ENCODE assay signal across 24 mouse cellular contexts in the genomic region with DNA sequence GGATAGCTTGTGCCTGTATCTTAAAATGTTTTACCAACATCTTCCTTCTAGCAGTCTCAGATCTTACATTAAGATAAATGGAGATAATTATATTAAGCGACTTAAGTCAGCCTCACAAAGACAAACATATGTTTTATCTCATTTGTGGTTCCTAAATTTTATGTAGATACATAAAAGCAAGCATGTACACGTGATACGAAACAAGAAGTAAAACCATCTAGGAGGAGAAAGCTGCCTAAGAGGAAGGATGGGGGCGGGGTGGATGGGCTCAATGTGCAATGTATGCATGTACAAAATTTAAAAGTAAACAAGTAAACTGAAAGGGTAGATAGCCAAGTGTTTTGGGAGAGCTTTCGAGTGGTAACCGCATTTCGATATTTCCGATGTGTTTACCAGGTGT. TPM values are rescaled to one million over a fixed set of nuclear protein-coding genes. Genes with fewer than 3 reads are reported as not detected.
DNase-seq lines count a peak whose midpoint lies in the region; ATAC-seq and TF ChIP-seq lines count a peak whose summit lies in the region.
"Had no signal": no experiment of that assay in that cellular context is flagged by ENCODE, and none has a peak within 500 bp of the region (broad histone marks: within the 10 kb centered on the region; RNA-seq: fewer than 3 reads in every experiment).

No protein-coding gene starts in this region.

- H3K4me1 ChIP-seq in kidney, embryonic 15.5 days: no peaks in the 10 kb centered on the region
- peaks cover 0 to 7% of the 10 kb centered on the region in 2 experiments for H3K4me1 ChIP-seq in MEL (ENCODE audit: control insufficient read depth in 1 of 2, insufficient read depth in 2 of 2, low read length in 2 of 2)
- no peaks in the 10 kb centered on the region for H3K4me1 ChIP-seq in hindbrain, embryonic 10.5 days (replicated peaks)
- H3K4me1 ChIP-seq: embryonic facial prominence, embryonic 15.5 days; forebrain, embryonic 10.5 days; forebrain, embryonic 15.5 days; heart, embryonic 10.5 days; hindbrain, embryonic 13.5 days had no signal

- DNase-seq in kidney, postnatal 10 days: peak; percentile 15
- DNase-seq in A20 (ENCODE audit: low read depth, low spot score): peak; percentile 53
- peak; percentile 24 for DNase-seq in MEL (ENCODE audit: low read depth, low spot score)
- no peak for DNase-seq in hindbrain, embryonic 10.5 days (ENCODE audit: low spot score)
- DNase-seq: adrenal gland, adult 2 months; adrenal gland, postnatal 25 days; cerebellum, adult 18-20 months; cerebellum, adult 9-11 months; embryo, embryonic 11 days; gastrocnemius, postnatal 36 days; heart, adult 18-20 months; heart, postnatal 10 days; heart, postnatal 4 days had no signal

- no peak for ATAC-seq in kidney, embryonic 15.5 days (replicated peaks; ENCODE audit: low FRiP score)
- peak; percentile 72 for ATAC-seq in megakaryocyte progenitor cell, adult 5-6 weeks (replicated peaks; ENCODE audit: poor library complexity)
- ATAC-seq in CD4-positive, CD25-positive, alpha-beta regulatory T cell, adult 4 months: no peak
- ATAC-seq: forebrain, embryonic 15.5 days; hindbrain, postnatal 0 days; Patski had no signal

- no peaks in the 10 kb centered on the region for H3K79me2 ChIP-seq in MEL (ENCODE audit: control insufficient read depth, insufficient read depth, low read length, poor library complexity)

- no peak overlapping the region for H3K9ac ChIP-seq in kidney, embryonic 15.5 days
- H3K9ac ChIP-seq in MEL (ENCODE audit: control insufficient read depth, low read depth, low read length, poor library complexity, severe bottlenecking): no peak overlapping the region
- H3K9ac ChIP-seq: embryonic facial prominence, embryonic 15.5 days; forebrain, embryonic 15.5 days; hindbrain, embryonic 13.5 days had no signal

- no peaks in the 10 kb centered on the region for H3K27me3 ChIP-seq in kidney, embryonic 15.5 days
- H3K27me3 ChIP-seq in MEL (ENCODE audit: control insufficient read depth in 1 of 2, insufficient read depth in 2 of 2, low read length in 2 of 2): peaks cover 0 to 2% of the 10 kb centered on the region in 2 experiments; a peak in 1 of 4 replicates
- H3K27me3 ChIP-seq in hindbrain, embryonic 10.5 days (ENCODE audit: insufficient read depth, poor library complexity, severe bottlenecking): no peaks in the 10 kb centered on the region
- H3K27me3 ChIP-seq: embryonic facial prominence, embryonic 15.5 days; forebrain, embryonic 15.5 days; hindbrain, embryonic 13.5 days; Patski had no signal

- no peak for TF ChIP-seq CTCF in MEL (IDR thresholded peaks at IDR 0.05 in 2 of 3, conservative IDR thresholded peaks at IDR 0.05 in 1 of 3; ENCODE audit: control insufficient read depth in 1 of 3, insufficient read depth in 1 of 3, low read depth in 2 of 3, low read length in 3 of 3, poor library complexity in 1 of 3, severe bottlenecking in 1 of 3)

- TF ChIP-seq EP300 in MEL (IDR thresholded peaks at IDR 0.05; ENCODE audit: low read depth in 1 of 2, low read length in 2 of 2): no peak

- H3K27ac ChIP-seq in kidney, embryonic 15.5 days: no peak overlapping the region
- no peak overlapping the region for H3K27ac ChIP-seq in MEL (ENCODE audit: control insufficient read depth, low read depth, low read length)
- no peak overlapping the region for H3K27ac ChIP-seq in hindbrain, embryonic 10.5 days
- H3K27ac ChIP-seq: embryonic facial prominence, embryonic 15.5 days; forebrain, embryonic 10.5 days; forebrain, embryonic 15.5 days; heart, embryonic 10.5 days; hindbrain, embryonic 13.5 days; hindbrain, postnatal 0 days had no signal

- no peak overlapping the region for H3K4me2 ChIP-seq in kidney, embryonic 15.5 days
- H3K4me2 ChIP-seq: embryonic facial prominence, embryonic 15.5 days; forebrain, embryonic 15.5 days; hindbrain, embryonic 13.5 days had no signal

- no peak for TF ChIP-seq RAD21 in MEL (IDR thresholded peaks at IDR 0.05; ENCODE audit: low read depth, low read length)

- no peak overlapping the region for H3K4me3 ChIP-seq in kidney, embryonic 15.5 days (replicated peaks)
- no peak overlapping the region for H3K4me3 ChIP-seq in MEL (ENCODE audit: control insufficient read depth in 1 of 2, insufficient read depth in 1 of 2, low read depth in 2 of 2, low read length in 2 of 2)
- no peak overlapping the region for H3K4me3 ChIP-seq in hindbrain, embryonic 10.5 days
- H3K4me3 ChIP-seq: embryonic facial prominence, embryonic 15.5 days; erythroblast, embryonic 14.5 days; forebrain, embryonic 10.5 days; forebrain, embryonic 15.5 days; heart, embryonic 10.5 days; hindbrain, embryonic 13.5 days had no signal

- no peaks in the 10 kb centered on the region for H3K36me3 ChIP-seq in kidney, embryonic 15.5 days
- peaks cover 0 to 5% of the 10 kb centered on the region in 2 experiments; a peak in 2 of 4 replicates for H3K36me3 ChIP-seq in MEL (ENCODE audit: control insufficient read depth in 1 of 2, insufficient read depth in 2 of 2, low read length in 2 of 2)
- H3K36me3 ChIP-seq in hindbrain, embryonic 10.5 days: no peaks in the 10 kb centered on the region
- H3K36me3 ChIP-seq: embryonic facial prominence, embryonic 15.5 days; forebrain, embryonic 10.5 days; forebrain, embryonic 15.5 days; heart, embryonic 10.5 days; hindbrain, embryonic 13.5 days had no signal

- no peak for TF ChIP-seq POLR2A in MEL (IDR thresholded peaks at IDR 0.05; ENCODE audit: control insufficient read depth in 1 of 2, insufficient read depth in 1 of 2, low read depth in 1 of 2, low read length in 2 of 2, poor library complexity in 1 of 2)

- WGBS in kidney, embryonic 15.5 days: 78% methylated on average over 8 of the region's 8 CpGs
- WGBS in hindbrain, embryonic 10.5 days: 91% methylated on average over 8 of the region's 8 CpGs

- no peaks in the 10 kb centered on the region for H3K9me3 ChIP-seq in kidney, embryonic 15.5 days (replicated peaks)
- no peaks in the 10 kb centered on the region for H3K9me3 ChIP-seq in MEL (replicated peaks; ENCODE audit: insufficient read depth, low read length)
- no peaks in the 10 kb centered on the region for H3K9me3 ChIP-seq in hindbrain, embryonic 10.5 days
- H3K9me3 ChIP-seq: embryonic facial prominence, embryonic 15.5 days; forebrain, embryonic 10.5 days; forebrain, embryonic 15.5 days; heart, embryonic 10.5 days; hindbrain, embryonic 13.5 days had no signal

TF ChIP-seq in MEL, 35 proteins besides CTCF, POLR2A, EP300 and RAD21:
- TF ChIP-seq ELF1 (IDR thresholded peaks at IDR 0.05; ENCODE audit: low read depth, low read length) (no peak), ETS1 (IDR thresholded peaks at IDR 0.05; ENCODE audit: low read depth, low read length) (peak; percentile 27; the same call in 1 of the 2 replicates), MYB (IDR thresholded peaks at IDR 0.05; ENCODE audit: low read depth, low read length) (no peak), USF1 (IDR thresholded peaks at IDR 0.05; ENCODE audit: low read depth, low read length) (peak; percentile 69), KAT2A (conservative IDR thresholded peaks at IDR 0.05; ENCODE audit: low read depth, low read length) (no peak), GATA1 (IDR thresholded peaks at IDR 0.05; ENCODE audit: low read depth, low read length) (peak; percentile 20; the same call in 1 of the 2 replicates), POLR2AphosphoS5 (IDR thresholded peaks at IDR 0.05; ENCODE audit: borderline replicate concordance, low read depth, low read length) (no peak), CHD2 (IDR thresholded peaks at IDR 0.05; ENCODE audit: low read length) (no peak)

RNA-seq across cellular contexts. Expression of a gene that starts 51.5 kb away (rescaled TPM):
- 1.4 and 1.6 TPM in 2 replicates for polyA plus RNA-seq in kidney, embryonic 15.5 days (2015; fragmentation: Nextera tagmentation; extraction: Ambion mirVana)
- total RNA-seq in MEL (2012; rRNA removed): 0.69 and 0.82 TPM in 2 replicates
- 1 to 10 TPM in 1 of 2 experiments, not detected in 1; 2.0 TPM for polyA plus RNA-seq in MEL (2012; ENCODE audit: insufficient read depth in 1 of 2, insufficient read length in 2 of 2, low read depth in 1 of 2, low replicate concordance in 2 of 2, missing spikeins in 1 of 2)
- total RNA-seq in megakaryocyte progenitor cell, adult 5-6 weeks (2015): 6.8 and 7.2 TPM in 2 replicates
- 1.2 and 1.9 TPM in 2 replicates for total RNA-seq in megakaryocyte progenitor cell, adult 5-6 weeks (2017)
- 1 to 10 TPM; 1.3 to 3.2 TPM for polyA plus RNA-seq in CD4-positive, CD25-positive, alpha-beta regulatory T cell, adult 4 months (2017; shearing (Covaris generic))
- polyA plus RNA-seq in hindbrain, embryonic 10.5 days (2016; fragmentation: Nextera tagmentation; extraction: Ambion mirVana): 2.3 and 3.4 TPM in 2 replicates
